Mouse (Mus musculus) fat pad, adult 2 months (tissue): ENCODE data around the gene Tubal3.
A peak's percentile ranks its signal among the peaks of the same experiment; 100 is the strongest.
"Not testable (repeated sequence)": the region's sequence is repeated elsewhere in the genome, so short reads cannot be mapped to it uniquely, and the experiment has no call there.

Source experiments
- DNase-seq: peaks from one replicate; pipeline ENCODE4 v3.0.0-alpha.2; 2011; ENCODE audit warnings: low read depth, low spot score; ENCODE audit errors: extremely low read depth

The Tubal3 gene

DNA sequence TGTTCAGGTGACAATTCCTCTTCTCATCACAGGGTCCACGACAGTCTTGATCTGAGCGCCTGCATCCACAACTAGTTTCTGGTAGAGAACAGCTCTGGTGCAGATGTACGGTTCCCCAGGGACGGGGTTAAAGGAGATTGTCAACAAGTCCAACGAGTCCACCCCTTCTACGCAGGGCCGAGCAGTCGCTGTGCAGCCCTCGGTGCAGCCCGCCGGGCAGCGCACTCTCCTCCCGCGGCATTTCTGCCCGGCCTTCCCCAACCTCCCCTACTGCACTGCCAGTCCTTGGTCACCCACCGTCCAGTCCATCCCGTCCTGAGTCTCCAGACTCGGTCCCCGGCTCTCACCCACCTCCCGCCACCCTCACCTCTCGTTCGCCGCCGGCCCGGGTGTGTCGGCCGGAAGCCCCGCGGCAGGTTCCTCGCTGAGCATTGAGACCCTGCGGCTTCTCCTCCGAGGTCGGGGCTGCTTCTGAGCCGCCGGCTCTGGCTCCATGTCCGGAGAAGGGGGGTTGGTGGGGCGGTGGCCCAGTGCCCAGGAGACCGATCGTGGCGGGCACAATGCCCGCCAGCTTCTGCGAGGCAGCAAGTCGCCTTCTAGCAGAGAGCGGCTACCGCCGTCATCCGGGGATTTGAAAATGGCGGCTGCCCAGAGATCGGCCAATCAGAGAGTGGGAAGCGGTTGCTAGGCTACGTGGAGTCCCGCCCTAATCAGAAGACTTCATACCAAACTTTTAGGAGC, at the start of gene Tubal3, which contains the start of gene Net1:
Tubal3 (plus strand) TSS at position 704 of the 741 bp plus-strand sequence.
Net1 (minus strand) TSS at position 650 of the 741 bp plus-strand sequence.
- no peak for DNase-seq

DNA sequence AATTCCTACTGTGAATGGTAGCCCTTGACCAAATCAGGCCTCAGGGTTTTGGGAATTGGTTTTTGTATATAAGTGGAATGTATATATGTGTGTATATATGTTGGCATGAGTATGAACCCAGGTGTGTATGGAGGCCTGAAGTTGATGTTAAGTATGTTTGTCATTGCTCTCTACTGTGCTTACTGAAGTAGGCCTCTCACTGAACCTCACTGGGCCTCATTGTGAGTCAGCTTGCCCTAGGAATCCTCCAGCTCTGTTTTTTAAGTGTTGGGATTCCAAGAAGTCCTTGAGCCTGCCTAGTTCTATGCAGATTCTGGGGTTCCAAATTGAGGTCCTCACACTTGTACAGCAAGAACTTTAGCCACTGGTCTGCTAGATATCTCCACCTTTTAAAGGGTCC, 48.2 kb upstream of the Tubal3 start:
- no peak for DNase-seq

DNA sequence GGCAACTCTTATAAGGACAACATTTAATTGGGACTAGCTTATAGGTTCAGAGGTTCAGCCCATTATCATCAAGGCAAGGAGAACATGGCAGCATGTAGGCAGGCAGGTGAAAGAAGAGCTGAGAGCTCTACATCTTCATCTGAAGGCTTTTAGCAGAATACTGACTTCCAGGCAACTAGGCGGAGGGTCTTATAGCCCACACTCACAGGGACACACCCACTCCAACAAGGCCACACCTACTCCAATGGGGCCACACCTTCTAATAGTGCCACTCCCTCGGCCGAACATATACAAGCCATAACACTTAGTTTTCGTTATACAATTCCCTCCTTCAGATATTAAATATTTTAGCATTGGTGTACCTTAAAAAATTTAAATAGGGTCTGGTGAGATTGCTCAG, 45.2 kb upstream of the Tubal3 start:
- DNase-seq = no peak

DNA sequence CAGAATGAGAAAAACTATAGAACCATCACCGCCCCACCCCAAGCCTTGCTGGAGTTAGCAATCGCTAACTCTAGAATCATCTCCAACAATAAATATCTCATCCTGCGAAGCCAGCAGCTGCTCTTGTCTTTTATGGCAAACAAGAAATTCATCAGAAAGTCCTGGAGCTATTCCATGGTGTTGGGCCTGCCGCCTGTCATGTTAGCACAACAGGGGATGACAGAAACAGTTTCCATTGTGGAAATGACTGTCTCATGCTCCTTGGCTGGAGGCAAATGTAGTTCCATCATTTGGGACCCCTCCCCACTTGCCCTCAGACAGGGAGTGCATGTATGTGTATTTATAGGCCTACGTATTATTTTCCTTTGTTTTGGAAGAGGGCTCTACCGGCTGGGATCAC, 41.6 kb upstream of the Tubal3 start:
- no peak for DNase-seq

DNA sequence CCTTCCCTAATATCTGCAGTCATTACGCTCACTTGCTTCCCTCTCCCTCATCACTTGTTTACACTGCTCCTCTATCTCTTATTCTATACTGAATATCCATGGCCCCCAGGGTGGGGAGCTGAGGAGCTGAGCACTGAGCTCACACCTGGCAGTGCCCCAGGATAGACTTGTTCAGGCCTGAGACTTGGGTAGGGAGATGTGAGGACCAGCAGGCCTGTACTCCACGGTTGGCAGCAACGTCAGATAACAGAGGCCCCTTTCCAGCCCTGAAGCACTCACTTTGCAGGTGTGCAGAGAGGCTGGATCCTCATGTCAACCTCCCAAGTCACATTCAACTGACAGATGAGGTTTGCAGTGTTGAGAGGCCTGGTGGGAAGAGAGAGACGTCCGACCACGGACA, 40.9 kb upstream of the Tubal3 start:
- DNase-seq = no peak

DNA sequence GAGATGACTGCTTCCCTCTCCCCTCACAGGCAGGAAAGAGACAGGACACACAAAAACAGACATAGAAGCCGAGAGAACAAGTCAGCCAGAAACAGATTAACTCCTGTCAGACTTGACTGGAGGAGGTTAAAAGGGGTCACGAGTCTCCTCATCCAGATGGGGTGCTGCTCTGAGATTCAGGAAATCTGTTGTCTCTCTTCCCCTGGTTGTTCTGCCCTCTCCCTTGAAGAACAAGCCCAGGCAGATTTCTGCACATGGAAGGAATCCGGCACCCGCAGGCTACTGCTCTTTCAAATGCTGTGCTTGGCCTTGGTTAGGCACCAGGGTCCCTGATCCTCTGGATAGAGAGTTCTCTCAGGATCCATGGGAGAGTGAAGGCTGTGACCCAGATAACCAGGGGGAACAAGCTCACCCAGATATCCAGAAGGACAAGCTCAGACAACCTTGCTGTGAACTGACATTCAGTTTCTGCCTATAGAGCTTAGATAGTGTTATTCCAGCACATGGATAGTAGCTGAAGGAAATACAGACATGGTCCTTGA, 40.3 kb upstream of the Tubal3 start:
- DNase-seq = no peak

DNA sequence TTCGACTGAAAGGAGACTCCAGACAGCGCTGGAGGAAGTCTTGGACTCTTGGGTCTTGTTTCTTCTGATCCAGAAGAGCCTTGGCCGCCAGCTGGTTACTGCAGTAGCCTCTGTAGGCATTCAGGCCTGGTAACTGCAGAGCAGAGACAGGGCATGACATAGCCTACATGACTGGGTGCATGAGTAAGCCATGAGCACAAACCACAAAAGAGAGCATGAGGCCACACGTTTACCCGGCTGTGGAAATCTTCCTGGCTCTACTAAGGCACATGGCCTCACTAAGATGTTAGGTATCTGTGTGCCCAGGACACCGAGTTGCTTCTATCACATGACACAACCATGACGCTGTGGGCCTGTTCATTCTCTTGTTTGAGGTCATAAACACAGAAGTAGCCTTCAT, 31.4 kb upstream of the Tubal3 start:
- DNase-seq = no peak

DNA sequence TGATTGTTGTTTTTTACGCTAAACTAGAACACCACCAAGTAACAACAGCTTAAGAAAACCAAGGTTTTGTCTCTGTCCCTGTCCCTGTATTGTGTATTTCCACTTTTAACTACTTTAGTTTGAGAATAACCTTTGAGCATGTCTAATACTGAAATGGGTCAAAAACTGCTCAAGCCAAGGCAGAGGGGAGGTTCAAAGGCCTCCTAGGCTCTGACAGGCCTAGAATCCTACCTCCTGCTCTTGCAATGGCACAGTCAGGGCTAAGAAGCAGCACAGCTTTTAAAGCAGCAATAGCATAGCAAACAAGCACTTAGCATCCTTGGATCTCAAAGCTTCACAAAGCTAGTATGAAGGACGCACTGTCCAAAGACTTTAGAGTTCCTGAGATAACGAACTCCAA, 29.0 kb upstream of the Tubal3 start:
- DNase-seq = no peak

DNA sequence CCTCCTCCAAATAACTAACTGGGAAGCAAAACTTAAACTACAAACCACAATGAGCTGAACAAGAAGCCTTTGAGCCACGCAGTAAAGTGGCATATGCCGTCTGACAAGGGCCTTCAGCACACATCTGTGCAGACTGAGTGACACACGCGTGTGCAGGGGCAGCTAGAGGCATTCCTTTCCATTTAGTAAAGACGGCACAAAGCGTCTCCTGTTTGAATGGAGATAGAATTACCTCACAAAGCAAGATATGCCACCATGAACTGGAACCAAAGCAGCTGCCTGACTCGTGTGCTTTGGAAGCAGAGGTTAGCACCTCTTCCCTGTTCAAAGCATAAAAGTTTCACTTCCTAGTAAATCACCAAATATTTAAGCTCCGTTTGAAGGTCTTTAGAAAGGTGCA, 28.0 kb upstream of the Tubal3 start:
- no peak for DNase-seq

DNA sequence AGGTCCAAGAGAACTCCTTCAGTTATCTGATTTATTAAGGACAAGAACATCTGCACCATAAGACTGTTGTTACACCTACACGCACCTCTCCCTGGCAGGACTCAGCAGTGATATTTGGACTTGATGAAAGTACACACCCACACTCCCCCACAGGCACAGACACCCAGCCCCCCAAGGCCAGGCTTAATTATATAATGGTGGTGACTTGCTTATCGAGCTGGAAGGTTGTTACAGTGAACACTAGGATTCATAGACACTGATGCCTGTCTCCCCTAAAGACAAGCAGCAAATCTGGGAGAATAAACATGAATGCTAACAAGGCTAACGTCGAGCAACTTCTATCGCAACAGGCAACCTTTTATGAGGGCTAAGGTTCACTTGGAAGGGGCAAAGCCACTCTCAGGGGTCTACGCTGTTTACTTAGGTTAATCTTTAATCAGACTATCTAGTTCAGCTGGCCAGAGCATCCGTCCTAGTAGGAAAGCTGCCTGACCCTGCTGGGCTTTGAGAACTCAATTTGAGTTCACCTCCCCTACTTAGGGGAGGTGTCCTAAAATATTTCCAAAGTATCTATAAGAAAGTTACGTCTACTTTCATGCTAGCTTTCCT, 26.5 kb upstream of the Tubal3 start:
- DNase-seq = peak; percentile 96

DNA sequence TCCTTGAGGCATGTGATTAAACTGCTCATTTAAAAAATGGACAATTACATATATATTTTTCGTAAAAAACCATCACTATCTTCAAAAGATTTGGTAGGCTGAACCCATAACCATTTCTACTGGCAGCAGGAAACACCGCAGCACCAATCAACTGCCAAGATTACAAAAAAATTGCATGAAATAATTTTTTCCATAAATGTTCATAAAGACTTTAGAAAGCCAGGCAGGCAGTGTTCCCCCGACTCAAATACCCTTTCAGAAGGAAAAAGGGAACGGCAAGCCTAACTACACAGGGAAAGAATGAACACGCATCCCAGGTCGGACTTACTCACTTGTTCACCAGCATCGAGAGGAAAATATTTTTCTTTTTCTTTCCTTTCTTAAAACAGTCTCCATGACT, 25.5 kb upstream of the Tubal3 start:
- no peak for DNase-seq

DNA sequence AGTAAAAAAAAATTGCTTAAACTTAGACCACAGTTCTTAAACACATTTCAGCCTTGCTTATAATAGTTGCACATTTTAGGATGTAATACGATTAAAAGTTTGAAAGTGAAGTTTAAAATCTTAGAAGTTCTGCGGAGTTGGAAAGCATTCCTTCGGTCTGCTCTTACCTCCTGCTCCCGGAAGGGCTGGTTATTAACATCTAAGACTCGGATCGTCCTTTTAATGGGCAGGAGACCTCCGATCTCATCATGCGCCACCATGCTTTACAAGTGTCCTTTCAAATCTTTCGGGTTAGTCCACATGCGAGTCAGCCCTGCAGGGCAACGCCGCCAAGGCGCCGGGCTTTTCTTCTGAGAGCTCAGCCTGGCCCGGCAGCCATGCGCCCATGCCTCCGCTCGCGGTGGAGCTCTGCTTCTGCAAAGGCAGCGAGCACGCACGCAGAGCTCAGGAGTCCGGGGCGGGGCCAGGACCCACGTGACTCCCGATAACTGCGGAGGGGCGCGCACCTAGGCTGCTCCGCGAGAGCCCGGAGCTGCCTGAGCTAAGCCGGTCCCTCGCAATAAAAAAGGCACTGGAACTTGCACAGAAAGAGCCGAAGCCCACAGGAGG, 24.8 kb upstream of the Tubal3 start:
- no peak for DNase-seq

DNA sequence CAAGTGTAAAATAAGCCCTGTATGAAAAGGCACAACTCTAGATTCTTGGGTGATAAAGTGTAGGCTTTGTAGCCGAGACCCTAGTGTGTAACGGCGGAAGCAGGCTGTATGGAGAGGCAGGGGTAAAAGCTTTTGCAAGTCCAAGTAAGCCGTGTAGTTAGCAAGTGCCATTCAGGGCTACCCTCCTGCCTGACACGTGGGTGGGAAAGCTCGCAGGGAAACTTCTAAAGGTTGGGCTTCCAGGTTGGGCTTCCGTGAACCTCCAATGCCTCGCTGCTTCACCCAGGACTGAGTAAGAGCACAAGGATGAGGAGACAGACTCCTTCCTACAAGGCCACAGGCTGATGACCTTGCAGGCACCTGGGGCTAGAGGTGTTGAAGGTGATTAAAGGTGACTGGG, 23.5 kb upstream of the Tubal3 start:
- no peak for DNase-seq

DNA sequence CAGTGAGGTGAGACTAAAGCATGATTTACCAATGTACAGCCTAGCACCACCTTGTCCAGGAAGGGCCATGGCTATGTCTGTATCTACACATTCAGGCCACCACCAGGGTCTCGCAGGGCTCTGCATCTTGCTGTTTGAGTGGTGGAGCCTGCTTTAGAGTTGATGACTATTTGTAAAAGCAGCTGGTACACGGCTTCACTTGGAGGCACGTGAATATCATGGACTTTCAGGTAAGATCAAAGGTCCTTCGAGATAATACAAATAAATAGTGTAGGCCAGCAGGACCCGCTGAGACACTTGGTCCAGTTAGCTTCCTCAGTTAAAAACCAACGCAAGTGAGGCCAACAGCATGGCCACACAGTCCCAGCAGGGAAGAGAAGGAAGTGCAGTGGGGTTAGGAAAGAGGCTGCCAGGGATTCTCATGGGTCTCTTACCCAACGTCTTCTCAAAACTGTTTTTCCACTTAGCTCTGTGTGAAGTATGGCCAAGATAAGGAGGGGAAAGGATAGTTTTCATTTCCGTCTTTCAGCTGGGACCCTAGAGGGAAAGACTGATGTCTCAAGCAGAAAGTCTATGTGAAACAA, 22.6 kb upstream of the Tubal3 start:
- DNase-seq = no peak

DNA sequence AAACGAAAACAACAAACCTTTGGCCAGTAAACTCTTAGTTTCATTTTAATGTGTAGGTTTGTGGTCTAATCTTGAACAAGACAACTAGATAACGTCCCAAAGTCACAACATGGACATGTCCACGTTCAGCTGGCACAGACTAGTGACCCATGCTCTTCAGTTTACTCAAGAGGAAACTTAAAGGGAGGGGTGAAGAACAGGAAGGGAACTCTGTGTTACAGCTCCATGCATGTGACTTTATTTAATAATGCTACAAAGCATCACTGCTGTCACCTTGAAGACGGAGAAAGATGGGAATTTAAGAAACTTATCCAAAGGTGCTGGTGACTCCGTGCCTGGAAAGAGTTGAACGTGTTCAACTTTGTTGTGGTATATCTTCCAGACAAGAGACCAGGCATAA, 22.0 kb upstream of the Tubal3 start:
- DNase-seq = no peak

DNA sequence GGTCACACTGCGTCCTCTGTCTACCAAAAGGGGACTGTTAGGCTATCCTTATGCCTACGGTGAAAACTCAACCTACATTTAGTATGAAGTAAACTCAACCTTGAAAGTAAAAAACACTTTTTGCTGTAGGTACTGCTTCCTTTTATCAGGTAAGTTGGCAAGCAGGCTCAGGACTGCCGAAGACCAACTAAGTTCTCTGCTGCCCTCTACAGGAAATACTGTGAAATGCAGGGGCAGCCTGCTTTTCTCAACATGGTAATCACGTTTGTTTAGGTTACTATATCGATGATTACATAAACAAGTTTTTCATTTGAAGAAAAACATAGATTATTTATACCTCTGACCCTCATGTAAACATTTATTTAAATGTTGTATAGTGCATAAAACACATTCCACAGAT, 21.2 kb upstream of the Tubal3 start:
- DNase-seq = no peak

DNA sequence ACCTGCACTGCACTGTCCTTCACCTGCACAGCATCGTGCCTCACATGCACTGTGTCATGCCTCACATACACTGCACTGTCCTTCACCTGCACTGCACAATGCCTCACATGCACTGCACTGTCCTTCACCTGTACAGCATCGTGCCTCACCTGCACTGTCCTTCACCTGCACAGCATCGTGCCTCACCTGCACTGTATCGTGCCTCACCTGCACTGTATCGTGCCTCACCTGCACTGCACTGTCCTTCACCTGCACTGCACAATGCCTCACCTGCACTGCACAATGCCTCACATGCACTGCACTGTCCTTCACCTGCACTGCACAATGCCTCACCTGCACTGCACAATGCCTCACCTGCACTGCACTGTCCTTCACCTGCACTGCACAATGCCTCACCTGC, 19.9 kb upstream of the Tubal3 start:
- DNase-seq = not testable (repeated sequence)

DNA sequence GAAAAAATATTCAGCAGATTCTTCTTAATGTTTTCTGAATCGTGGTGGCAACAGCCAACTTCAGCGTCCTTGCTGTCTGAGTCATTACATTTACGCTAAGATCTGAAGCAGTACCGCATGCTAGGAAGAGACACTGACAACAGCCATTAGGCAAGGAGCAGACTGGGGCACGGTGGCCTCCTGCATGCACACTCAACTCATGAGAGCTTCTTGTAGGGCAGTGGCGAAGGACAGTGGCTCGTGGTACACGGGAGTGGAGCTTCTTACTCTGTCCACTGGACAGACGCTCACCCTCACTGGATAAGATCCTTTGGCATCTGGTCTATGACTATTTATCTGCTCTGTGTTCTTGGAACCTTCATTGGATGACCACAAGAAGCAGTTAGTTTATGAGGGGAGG, 18.8 kb upstream of the Tubal3 start:
- no peak for DNase-seq

DNA sequence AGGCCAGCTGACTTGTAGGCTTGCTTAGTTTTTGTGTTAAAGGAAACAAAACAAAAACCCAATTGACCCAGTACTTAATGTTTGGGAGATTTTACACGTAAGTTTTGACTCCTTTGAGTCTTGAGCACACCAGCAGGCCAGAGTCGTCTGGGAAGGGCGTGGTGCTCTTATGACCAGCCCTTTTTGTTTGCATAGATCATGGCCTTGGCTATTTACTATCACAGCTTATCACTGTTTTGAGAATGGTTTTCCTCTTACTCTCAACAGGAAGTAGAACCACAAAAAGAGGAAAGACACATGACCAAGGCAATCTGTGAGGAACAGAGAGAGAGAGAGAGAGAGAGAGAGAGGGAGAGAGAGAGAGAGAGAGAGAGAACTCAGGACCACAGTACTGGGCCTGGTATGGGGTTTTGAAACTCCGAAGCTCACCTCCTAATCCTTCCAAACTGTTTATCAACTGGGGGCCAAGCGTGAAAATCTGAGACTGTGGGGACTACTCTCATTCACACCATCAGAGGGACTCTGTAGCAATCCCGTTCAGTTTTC, 10.8 kb upstream of the Tubal3 start:
- no peak for DNase-seq

DNA sequence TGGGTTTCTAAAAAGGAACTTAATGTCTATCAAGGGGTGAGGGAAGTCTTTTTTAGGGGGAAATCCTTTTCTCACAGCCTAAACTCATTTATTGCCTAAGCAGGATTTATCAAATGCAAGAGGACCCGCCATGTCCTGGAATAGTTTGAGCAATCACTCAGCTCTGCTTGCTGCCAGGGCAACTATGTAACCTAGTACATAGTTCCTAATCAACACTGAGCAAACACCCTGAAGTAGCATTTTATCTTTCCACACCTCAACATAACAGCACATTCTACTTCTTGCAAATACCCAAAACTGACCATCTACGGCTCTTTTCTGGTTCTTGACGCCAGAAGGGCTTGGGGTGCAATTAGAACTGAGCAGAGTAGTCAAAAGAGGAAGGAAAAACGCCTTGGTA, 9.8 kb upstream of the Tubal3 start:
- DNase-seq = no peak

DNA sequence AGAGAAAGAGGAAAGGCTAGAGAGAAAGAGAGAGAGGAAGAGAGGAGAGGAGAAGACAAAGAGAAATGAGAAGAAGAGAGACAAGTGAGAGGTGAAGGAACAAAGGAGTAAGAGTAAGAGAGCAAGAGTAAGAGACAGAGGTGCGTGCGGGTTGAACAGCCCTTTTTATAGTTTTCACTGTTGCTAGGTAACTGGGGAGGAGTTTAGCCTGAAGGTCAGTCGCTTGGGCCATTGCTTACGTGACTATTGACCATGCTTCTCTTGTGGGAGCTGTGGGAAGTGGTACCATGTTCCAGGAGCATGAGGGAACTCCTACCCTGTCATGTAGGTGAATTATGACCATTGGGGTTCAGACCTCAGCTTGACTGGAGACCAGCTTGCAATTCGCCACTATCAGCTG, 7.7 kb upstream of the Tubal3 start:
- no peak for DNase-seq

DNA sequence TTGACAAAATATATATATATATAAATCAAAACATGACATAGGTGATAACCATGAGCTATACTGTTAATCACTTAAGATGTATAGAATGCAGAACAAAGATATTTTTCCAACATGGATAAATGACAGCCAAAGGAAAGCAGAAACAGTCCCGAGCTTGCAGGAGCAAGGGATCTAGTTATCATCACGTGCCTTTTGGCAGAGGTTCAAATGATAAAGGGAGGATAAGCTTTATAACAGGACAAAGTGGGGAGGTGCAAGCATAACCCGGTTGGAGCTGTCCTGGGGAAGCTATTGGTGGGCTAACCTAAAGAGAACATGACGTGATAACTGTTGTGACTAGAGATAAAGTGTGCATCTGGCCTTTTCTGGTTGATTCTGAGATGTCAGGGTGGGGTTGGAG, 4.6 kb upstream of the Tubal3 start:
- DNase-seq = no peak
